Mouse (Mus musculus) liver, embryonic 13.5 days (tissue): ENCODE measurements around the gene Coq9. TPM values are rescaled to one million over a fixed set of nuclear protein-coding genes. Genes with fewer than 3 reads are reported as not detected.

Source experiments
- ATAC-seq: fragments of 200-750 bp; cut with Nextera tagmentation; 2 replicates; pipeline ENCODE4 v1.8.0; 2017; ENCODE audit warnings: low read depth, mild to moderate bottlenecking, moderate number of reproducible peaks, moderate library complexity
- DNase-seq: peaks from one replicate; pipeline ENCODE4 v3.0.0; 2022
- H3K27ac ChIP-seq: fragments of 300-500 bp; sonication (generic); 2 replicates; pipeline ENCODE4 v1.5.1; 2015; ENCODE audit warnings: moderate library complexity, mild to moderate bottlenecking, inconsistent platforms
- H3K27me3 ChIP-seq: fragments of 300-500 bp; sonication (generic); 2 replicates; pipeline ENCODE4 v1.6.1; 2015; ENCODE audit warnings: mild to moderate bottlenecking, inconsistent platforms
- H3K36me3 ChIP-seq: fragments of 300-500 bp; sonication (generic); 2 replicates; pipeline ENCODE4 v1.6.1; 2015; ENCODE audit warnings: mild to moderate bottlenecking, inconsistent platforms
- H3K4me1 ChIP-seq: fragments of 300-500 bp; sonication (generic); replicated peaks from 2 replicates; pipeline ENCODE4 v1.6.1; 2015; ENCODE audit warnings: inconsistent platforms
- H3K4me2 ChIP-seq: fragments of 300-500 bp; sonication (generic); 2 replicates; pipeline ENCODE4 v1.6.1; 2015; ENCODE audit warnings: inconsistent platforms, mild to moderate bottlenecking, moderate library complexity
- H3K4me3 ChIP-seq: fragments of 300-500 bp; sonication (generic); replicated peaks from 2 replicates; pipeline ENCODE4 v1.5.1; 2015; ENCODE audit warnings: mild to moderate bottlenecking, inconsistent platforms
- H3K9ac ChIP-seq: fragments of 300-500 bp; sonication (generic); 2 replicates; pipeline ENCODE4 v1.6.1; 2015; ENCODE audit warnings: mild to moderate bottlenecking, inconsistent platforms
- H3K9me3 ChIP-seq: fragments of 300-500 bp; sonication (generic); replicated peaks from 2 replicates; pipeline ENCODE4 v1.6.1; 2016; ENCODE audit warnings: inconsistent platforms
- WGBS: fragments of 180-500 bp; shearing (Covaris S2); methylation state at CpG from one replicate; pipeline ENCODE4 v1.1.7; 2015; ENCODE audit not compliant: insufficient replicate concordance; 5-methylcytosine and 5-hydroxymethylcytosine counted together
- polyA plus RNA-seq: library from polyadenylated mRNA; unstranded; fragments of >200 nt; fragmentation: Nextera tagmentation; extraction: Ambion mirVana; gene quantifications from 2 replicates; pipeline ENCODE4 v1.2.1, GENCODE M21; 2015

The Coq9 gene
- polyA plus RNA-seq, 1 experiment from 2014 or later, result 51.4 TPM

GRCm38 (mm10) chr8:94857011-94857345 is 18.9 kb downstream of the Coq9 start:
- Histone ChIP-seq H3K4me2 (peak overlapping the region; percentile 15; the same call in 1 of the 2 replicates), H3K27ac (no peak overlapping the region), H3K36me3 (peaks cover 58% of the 10 kb centered on the region), H3K4me1 (peaks cover 22% of the 10 kb centered on the region), H3K27me3 (no peaks in the 10 kb centered on the region), H3K9ac (no peak overlapping the region), H3K4me3 (peak overlapping the region; percentile 91), H3K9me3 (no peaks in the 10 kb centered on the region)
- DNase-seq, result no peak
- WGBS, result 27% methylated on average over 5 of the region's 5 CpGs
- no peak for ATAC-seq

DNA sequence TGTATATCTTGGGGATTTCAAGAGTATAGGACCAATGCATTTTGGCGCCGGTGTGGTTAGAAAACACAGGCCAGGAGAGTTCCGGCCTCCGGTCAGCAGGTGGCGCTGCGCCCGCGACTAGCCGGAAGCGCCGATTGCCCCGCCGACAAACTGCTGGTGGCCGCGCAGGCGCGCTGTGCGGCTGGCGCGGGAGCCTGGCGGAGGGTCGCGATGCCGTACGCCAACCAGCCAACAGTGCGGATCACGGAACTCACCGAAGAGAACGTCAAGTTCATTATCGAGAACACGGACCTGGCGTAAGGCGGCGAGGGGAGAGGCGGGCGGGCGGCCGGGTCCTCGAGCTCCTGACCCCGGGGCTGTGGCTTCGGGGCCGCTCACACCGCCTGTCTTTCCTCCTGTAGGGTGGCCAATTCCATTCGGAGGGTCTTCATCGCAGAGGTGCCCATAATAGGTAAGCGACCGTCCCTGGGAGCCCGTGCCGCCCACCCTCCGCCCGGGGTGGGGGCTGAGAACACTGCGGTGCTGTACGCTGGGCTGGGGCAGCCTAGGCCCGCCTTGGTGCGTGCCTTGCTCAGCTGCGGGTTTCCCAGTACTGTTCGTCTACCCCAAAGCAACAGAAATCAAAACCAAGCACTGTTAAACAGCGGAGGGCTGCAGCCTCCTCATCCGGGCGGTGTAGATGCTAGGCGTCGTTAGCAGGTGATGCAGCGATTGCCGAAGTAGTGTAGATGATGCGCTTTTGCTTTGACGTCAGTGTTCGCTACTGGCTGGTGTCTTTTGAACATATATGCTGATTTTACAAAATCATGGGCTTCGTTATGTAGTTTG is 19.4 kb downstream of the Coq9 start, which contains the start of gene Polr2c:
Polr2c (plus strand) TSS at position 105 of the 828 bp plus-strand sequence.
- peak within 1 kb of the TSS; percentile 81 for H3K4me2 ChIP-seq
- H3K4me1 ChIP-seq, result peaks cover 27% of the 10 kb centered on the region
- H3K36me3 ChIP-seq, result peaks cover 60% of the 10 kb centered on the region
- peak within 1 kb of the TSS; percentile 91 for H3K4me3 ChIP-seq
- H3K9me3 ChIP-seq, result no peaks in the 10 kb centered on the region
- DNase-seq (peak; percentile 86), ATAC-seq (peak; percentile 73)
- no peaks in the 10 kb centered on the region for H3K27me3 ChIP-seq
- H3K9ac ChIP-seq, result peak within 1 kb of the TSS; percentile 94
- H3K27ac ChIP-seq, result peak within 1 kb of the TSS; percentile 85
- under 1% methylated on average over 68 of the region's 68 CpGs for WGBS

- ATAC-seq, result peak; percentile 43; the same call in 1 of the 2 replicates
- H3K9ac ChIP-seq, result no peak overlapping the region
- H3K36me3 ChIP-seq, result peaks cover 71% of the 10 kb centered on the region
- no peak overlapping the region for H3K27ac ChIP-seq
- WGBS, result 68% methylated on average over 8 of the region's 8 CpGs
- H3K4me3 ChIP-seq, result no peak overlapping the region
- peak; percentile 69 for DNase-seq
- no peaks in the 10 kb centered on the region for H3K9me3 ChIP-seq
- no peak overlapping the region for H3K4me2 ChIP-seq
- peaks cover 66% of the 10 kb centered on the region for H3K4me1 ChIP-seq
- H3K27me3 ChIP-seq, result no peaks in the 10 kb centered on the region
These were observed 23.3 kb downstream of the Coq9 start for GRCm38 (mm10) chr8:94861352-94861910.

DNA sequence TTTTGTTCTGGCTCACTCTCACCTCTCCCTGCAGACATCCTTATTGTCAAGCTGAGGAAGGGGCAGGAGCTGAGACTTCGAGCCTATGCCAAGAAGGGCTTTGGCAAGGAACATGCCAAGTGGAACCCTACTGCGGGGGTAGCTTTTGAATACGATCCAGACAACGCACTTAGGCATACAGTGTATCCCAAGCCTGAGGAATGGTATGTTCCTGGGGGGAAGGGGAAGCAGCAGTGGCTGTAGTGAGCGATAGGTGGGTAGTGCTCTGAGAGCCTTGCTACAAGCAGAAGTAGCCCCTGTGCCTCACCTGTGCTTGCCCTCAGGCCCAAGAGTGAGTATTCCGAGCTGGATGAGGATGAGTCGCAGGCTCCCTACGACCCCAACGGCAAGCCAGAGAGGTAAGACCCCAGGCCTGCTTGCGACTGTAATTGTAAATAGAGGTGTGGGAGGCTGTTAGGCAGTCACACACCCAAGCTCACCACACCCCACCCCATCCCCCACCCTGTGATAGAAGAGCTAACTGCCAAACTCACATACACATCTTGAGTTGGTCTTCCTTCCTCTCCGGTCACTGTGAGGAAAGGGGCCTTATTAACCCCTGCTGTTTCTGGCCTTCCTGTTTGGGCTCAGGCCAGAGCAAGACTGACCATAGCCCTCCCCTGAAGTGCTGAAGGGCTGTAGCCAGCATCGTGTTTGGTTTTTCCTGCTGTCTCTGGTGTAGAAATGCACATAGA is 24.5 kb downstream of the Coq9 start:
- DNase-seq, result no peak
- no peak for ATAC-seq
- H3K9me3 ChIP-seq, result no peaks in the 10 kb centered on the region
- H3K4me3 ChIP-seq, result no peak overlapping the region
- H3K9ac ChIP-seq, result peak overlapping the region; percentile 24; the same call in 1 of the 2 replicates
- H3K27ac ChIP-seq, result peak overlapping the region; percentile 76
- 66% methylated on average over 12 of the region's 12 CpGs for WGBS
- peaks cover 72% of the 10 kb centered on the region for H3K4me1 ChIP-seq
- peaks cover 83% of the 10 kb centered on the region for H3K36me3 ChIP-seq
- H3K4me2 ChIP-seq, result peak overlapping the region; percentile 2; the same call in 1 of the 2 replicates
- no peaks in the 10 kb centered on the region for H3K27me3 ChIP-seq

- peak overlapping the region; percentile 5; the same call in 1 of the 2 replicates for H3K4me2 ChIP-seq
- H3K27me3 ChIP-seq, result peaks cover 2% of the 10 kb centered on the region; the same call in 1 of the 2 replicates
- H3K4me1 ChIP-seq, result peaks cover 70% of the 10 kb centered on the region
- no peak overlapping the region for H3K9ac ChIP-seq
- DNase-seq, result no peak
- no peaks in the 10 kb centered on the region for H3K9me3 ChIP-seq
- peaks cover 93% of the 10 kb centered on the region for H3K36me3 ChIP-seq
- H3K4me3 ChIP-seq, result no peak overlapping the region
- H3K27ac ChIP-seq, result peak overlapping the region; percentile 76
- 60% methylated on average over 10 of the region's 10 CpGs for WGBS
- ATAC-seq, result peak; percentile 51
These were observed 26.0 kb downstream of the Coq9 start for GRCm38 (mm10) chr8:94863897-94864673.

DNA sequence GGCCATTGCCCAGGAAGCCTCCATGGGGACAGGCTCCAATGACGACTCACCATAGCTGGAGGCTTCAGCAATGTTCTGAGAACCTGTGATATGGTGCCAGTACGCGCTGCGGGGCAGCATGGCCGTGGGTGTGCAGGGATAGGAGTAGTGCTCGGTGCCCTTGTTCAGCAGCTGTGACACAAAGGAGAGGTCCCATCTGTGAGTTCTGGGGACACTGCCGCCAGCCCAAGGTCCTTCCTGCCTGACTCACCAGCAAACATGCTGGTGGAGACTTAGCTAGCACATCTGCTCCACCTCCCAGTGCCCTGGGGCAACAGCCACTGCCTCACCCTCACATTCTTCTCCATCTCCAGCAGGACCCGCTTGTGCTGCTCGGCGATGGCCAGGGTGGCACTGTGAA is 27.2 kb downstream of the Coq9 start:
- Histone ChIP-seq H3K36me3 (peaks cover 91% of the 10 kb centered on the region), H3K4me2 (no peak overlapping the region), H3K9me3 (no peaks in the 10 kb centered on the region), H3K4me1 (peaks cover 76% of the 10 kb centered on the region), H3K4me3 (no peak overlapping the region), H3K27ac (no peak overlapping the region; the same call in 1 of the 2 replicates), H3K27me3 (peaks cover 14% of the 10 kb centered on the region), H3K9ac (no peak overlapping the region)
- WGBS, result 90% methylated on average over 10 of the region's 10 CpGs
- DNase-seq (no peak), ATAC-seq (no peak)

- DNase-seq (no peak), ATAC-seq (no peak)
- H3K27me3 ChIP-seq, result peaks cover 30% of the 10 kb centered on the region
- WGBS, result 84% methylated on average over 9 of the region's 9 CpGs
- no peak overlapping the region for H3K4me2 ChIP-seq
- H3K36me3 ChIP-seq, result peaks cover 89% of the 10 kb centered on the region
- H3K9ac ChIP-seq, result no peak overlapping the region
- no peak overlapping the region for H3K27ac ChIP-seq
- H3K4me3 ChIP-seq, result no peak overlapping the region
- H3K9me3 ChIP-seq, result no peaks in the 10 kb centered on the region
- H3K4me1 ChIP-seq, result peaks cover 88% of the 10 kb centered on the region
These were observed 28.8 kb downstream of the Coq9 start for GRCm38 (mm10) chr8:94866921-94867320.

GRCm38 (mm10) chr8:94869146-94869545 is 31.0 kb downstream of the Coq9 start:
- DNase-seq (no peak), ATAC-seq (0 out of 2 replicates have a peak, but pooled peaks have one; percentile 9)
- H3K4me2 ChIP-seq, result no peak overlapping the region
- H3K9me3 ChIP-seq, result no peaks in the 10 kb centered on the region
- whole genome bisulfite sequencing, result 69% methylated on average over 7 of the region's 7 CpGs
- no peak overlapping the region for H3K4me3 ChIP-seq
- H3K36me3 ChIP-seq, result peaks cover 67% of the 10 kb centered on the region
- H3K27ac ChIP-seq, result no peak overlapping the region
- peaks cover 42% of the 10 kb centered on the region for H3K27me3 ChIP-seq
- H3K9ac ChIP-seq, result no peak overlapping the region
- H3K4me1 ChIP-seq, result peaks cover 84% of the 10 kb centered on the region

DNA sequence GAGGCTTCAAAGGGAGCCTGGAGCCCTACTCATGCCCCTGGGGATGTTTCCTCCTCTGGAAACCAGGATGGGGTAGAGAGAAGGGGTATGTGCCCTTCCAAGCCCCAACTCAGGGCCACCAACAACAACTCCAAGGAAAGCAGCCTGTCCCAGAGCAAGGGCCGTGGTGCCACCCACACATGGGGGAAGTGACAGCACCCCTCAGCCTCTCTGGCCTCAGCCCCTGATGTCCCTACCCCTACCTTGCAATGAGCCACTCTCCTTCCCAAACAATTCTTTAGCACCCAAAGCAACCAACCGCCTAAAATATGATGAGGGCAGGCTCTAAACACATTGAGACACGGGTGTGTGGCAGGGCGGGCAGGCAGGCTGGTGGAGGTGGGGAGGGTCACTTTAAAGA is 31.9 kb downstream of the Coq9 start:
- peaks cover 58% of the 10 kb centered on the region for H3K36me3 ChIP-seq
- no peak for ATAC-seq
- H3K4me2 ChIP-seq, result peak overlapping the region; percentile 66; the same call in 1 of the 2 replicates
- no peak for DNase-seq
- no peaks in the 10 kb centered on the region for H3K9me3 ChIP-seq
- 56% methylated on average over 4 of the region's 4 CpGs for WGBS
- peaks cover 46% of the 10 kb centered on the region for H3K27me3 ChIP-seq
- H3K9ac ChIP-seq, result no peak overlapping the region
- H3K27ac ChIP-seq, result no peak overlapping the region
- peaks cover 84% of the 10 kb centered on the region for H3K4me1 ChIP-seq
- H3K4me3 ChIP-seq, result no peak overlapping the region; the same call in 1 of the 2 replicates

GRCm38 (mm10) chr8:94870474-94871107 is 32.5 kb downstream of the Coq9 start:
- ATAC-seq (no peak), DNase-seq (no peak)
- H3K9ac ChIP-seq, result peak overlapping the region; percentile 52
- WGBS, result 14% methylated on average over 22 of the region's 22 CpGs
- H3K4me1 ChIP-seq, result peaks cover 84% of the 10 kb centered on the region
- H3K27me3 ChIP-seq, result peaks cover 51% of the 10 kb centered on the region
- H3K36me3 ChIP-seq, result peaks cover 52% of the 10 kb centered on the region
- H3K4me2 ChIP-seq, result peak overlapping the region; percentile 66
- H3K27ac ChIP-seq, result no peak overlapping the region
- no peaks in the 10 kb centered on the region for H3K9me3 ChIP-seq
- H3K4me3 ChIP-seq, result peak overlapping the region; percentile 42
